In genomic region chr11:76847354-76847753, GRCm38 (mm10) we compare ENCODE assay signal across 9 mouse cellular contexts. TPM values are rescaled to one million over a fixed set of nuclear protein-coding genes. Genes with fewer than 3 reads are reported as not detected.
DNase-seq lines count a peak whose midpoint lies in the region; ATAC-seq and TF ChIP-seq lines count a peak whose summit lies in the region.
"Had no signal": no experiment of that assay in that cellular context is flagged by ENCODE, and none has a peak within 500 bp of the region (broad histone marks: within the 10 kb centered on the region; RNA-seq: fewer than 3 reads in every experiment).

No protein-coding gene starts in this region.

- H3K27me3 ChIP-seq in erythroblast, embryonic 14.5 days (ENCODE audit: control insufficient read depth) = peaks cover 17% of the 10 kb centered on the region
- H3K27me3 ChIP-seq in megakaryocyte, embryonic 14.5 days (replicated peaks) = peaks cover 12% of the 10 kb centered on the region
- no peaks in the 10 kb centered on the region for H3K27me3 ChIP-seq in limb, embryonic 14.5 days (ENCODE audit: control insufficient read depth, insufficient read depth, low read length)
- H3K27me3 ChIP-seq in stomach, embryonic 16.5 days (ENCODE audit: control insufficient read depth, insufficient read depth, low read length) = no peaks in the 10 kb centered on the region

- intact Hi-C loops in left cerebral cortex, postnatal 25 days (cut with DNase I) = loop anchor here (2.0 kb wide), 1 partner anchor 97 kb away; no protein-coding TSS in a partner anchor

- WGBS in limb, embryonic 14.5 days = 22% methylated on average over 8 of the region's 8 CpGs
- 23% methylated on average over 8 of the region's 8 CpGs for WGBS in stomach, embryonic 16.5 days

- H3K4me1 ChIP-seq in erythroblast, embryonic 14.5 days (ENCODE audit: control insufficient read depth) = peaks cover 51% of the 10 kb centered on the region
- H3K4me1 ChIP-seq in megakaryocyte, embryonic 14.5 days = peaks cover 26% of the 10 kb centered on the region
- H3K4me1 ChIP-seq in limb, embryonic 14.5 days (ENCODE audit: control insufficient read depth, insufficient read depth, low read length) = peaks cover 22% of the 10 kb centered on the region
- H3K4me1 ChIP-seq in stomach, embryonic 16.5 days (ENCODE audit: control insufficient read depth, insufficient read depth, low read length) = peaks cover 26% of the 10 kb centered on the region

- H3K9me3 ChIP-seq in erythroblast, embryonic 14.5 days (ENCODE audit: control insufficient read depth, low read length) = peaks cover 6% of the 10 kb centered on the region
- H3K9me3 ChIP-seq in megakaryocyte, embryonic 14.5 days = peaks cover 19% of the 10 kb centered on the region
- H3K9me3 ChIP-seq in limb, embryonic 14.5 days (ENCODE audit: control insufficient read depth, low read length) = no peaks in the 10 kb centered on the region
- 0 out of 2 replicates have a peak, but pooled peaks cover 3% of the 10 kb centered on the region for H3K9me3 ChIP-seq in stomach, embryonic 16.5 days (replicated peaks; ENCODE audit: control insufficient read depth, low read length)

- H3K4me2 ChIP-seq in limb, embryonic 14.5 days (replicated peaks; ENCODE audit: low read depth, low read length, severe bottlenecking) = peak overlapping the region; percentile 98
- peak overlapping the region; percentile 53 for H3K4me2 ChIP-seq in stomach, embryonic 16.5 days (ENCODE audit: low read depth, low read length)

- DNase-seq in limb, embryonic 14.5 days (ENCODE audit: low spot score) = no peak
- no peak for DNase-seq in left cerebral cortex, adult 11 months (ENCODE audit: low spot score)
- DNase-seq in left cerebral cortex, postnatal 25 days (ENCODE audit: low spot score in 2 of 2) = no peak

- peak overlapping the region; percentile 72; the same call in 1 of the 2 replicates for H3K9ac ChIP-seq in limb, embryonic 14.5 days (ENCODE audit: low read depth, low read length, severe bottlenecking)
- peak overlapping the region; percentile 40; the same call in 1 of the 2 replicates for H3K9ac ChIP-seq in stomach, embryonic 16.5 days (ENCODE audit: low read length)

- peaks cover 3% of the 10 kb centered on the region; the same call in 1 of the 2 replicates for H3K36me3 ChIP-seq in erythroblast, embryonic 14.5 days (ENCODE audit: control insufficient read depth)
- no peaks in the 10 kb centered on the region for H3K36me3 ChIP-seq in megakaryocyte, embryonic 14.5 days (replicated peaks; ENCODE audit: low read length)
- no peaks in the 10 kb centered on the region for H3K36me3 ChIP-seq in limb, embryonic 14.5 days (ENCODE audit: control insufficient read depth, insufficient read depth, low read length)
- H3K36me3 ChIP-seq in stomach, embryonic 16.5 days (ENCODE audit: control insufficient read depth, insufficient read depth, low read length) = no peaks in the 10 kb centered on the region

- H3K27ac ChIP-seq in limb, embryonic 14.5 days (replicated peaks; ENCODE audit: low read depth, low read length) = no peak overlapping the region
- H3K27ac ChIP-seq in stomach, embryonic 16.5 days (ENCODE audit: low read length) = peak overlapping the region; percentile 30; the same call in 1 of the 2 replicates

- no peak for ATAC-seq in erythroblast, adult 5-6 weeks (replicated peaks; ENCODE audit: low FRiP score, poor library complexity, severe bottlenecking)
- ATAC-seq in megakaryocyte, adult 5-6 weeks (ENCODE audit: poor library complexity, severe bottlenecking) = no peak
- no peak for ATAC-seq in limb, embryonic 14.5 days (ENCODE audit: low FRiP score, low read depth)
- ATAC-seq in stomach, embryonic 16.5 days (ENCODE audit: insufficient read depth, low FRiP score) = no peak

- no peak for TF ChIP-seq POLR2A in limb, embryonic 14.5 days (IDR thresholded peaks at IDR 0.05; ENCODE audit: borderline replicate concordance, extremely low read depth, insufficient read depth, insufficient read length)

- peak overlapping the region; percentile 78 for H3K4me3 ChIP-seq in erythroblast, embryonic 14.5 days (replicated peaks)
- H3K4me3 ChIP-seq in megakaryocyte, embryonic 14.5 days (replicated peaks) = peak overlapping the region; percentile 98
- H3K4me3 ChIP-seq in limb, embryonic 14.5 days (replicated peaks; ENCODE audit: low read length) = peak overlapping the region; percentile 81
- H3K4me3 ChIP-seq in stomach, embryonic 16.5 days (replicated peaks; ENCODE audit: low read length) = peak overlapping the region; percentile 83

RNA-seq across cellular contexts. Expression of gene Cpd, which starts 0.5 kb away (rescaled TPM):
- 0.10 and 0.14 TPM in 2 replicates for polyA plus RNA-seq in erythroblast, embryonic 14.5 days (2012)
- 13.4 and 19.6 TPM in 2 replicates for total RNA-seq in erythroblast, adult 5-6 weeks (2015; ENCODE audit: low replicate concordance)
- total RNA-seq in erythroblast, adult 5-6 weeks (2017; ENCODE audit: low replicate concordance) = 7.8 and 8.6 TPM in 2 replicates
- 0.40 and 1.0 TPM in 2 replicates for polyA plus RNA-seq in megakaryocyte, embryonic 14.5 days (2012; ENCODE audit: insufficient read depth, low replicate concordance)
- 28.0 and 28.3 TPM in 2 replicates for total RNA-seq in megakaryocyte, adult 5-6 weeks (2015)
- 19.6 and 23.9 TPM in 2 replicates for total RNA-seq in megakaryocyte, adult 5-6 weeks (2017)
- polyA plus RNA-seq in limb, embryonic 14.5 days (2012; rRNA removed) = 24.9 and 25.1 TPM in 2 replicates
- polyA plus RNA-seq in limb, embryonic 14.5 days (2014; fragmentation: Nextera tagmentation; extraction: Ambion mirVana) = 21.0 and 21.7 TPM in 2 replicates
- polyA plus RNA-seq in stomach, embryonic 16.5 days (2015; fragmentation: Nextera tagmentation; extraction: Ambion mirVana) = 10.2 and 10.5 TPM in 2 replicates
- total RNA-seq in left cerebral cortex, postnatal 25 days (2021) = 10 to 100 TPM; 56.6 to 57.2 TPM

RNA-seq across cellular contexts. Expression of gene Tmigd1, which starts 54.6 kb away (rescaled TPM):
- polyA plus RNA-seq in erythroblast, embryonic 14.5 days (2012) = not detected in 2 replicates
- total RNA-seq in erythroblast, adult 5-6 weeks (2015; ENCODE audit: low replicate concordance) = not detected in 2 replicates
- total RNA-seq in erythroblast, adult 5-6 weeks (2017; ENCODE audit: low replicate concordance) = not detected in 2 replicates
- polyA plus RNA-seq in megakaryocyte, embryonic 14.5 days (2012; ENCODE audit: insufficient read depth, low replicate concordance) = not detected in 2 replicates
- total RNA-seq in megakaryocyte, adult 5-6 weeks (2015) = not detected in 2 replicates
- not detected in 2 replicates for total RNA-seq in megakaryocyte, adult 5-6 weeks (2017)
- 0.09 and 0.17 TPM in 2 replicates for polyA plus RNA-seq in limb, embryonic 14.5 days (2012; rRNA removed)
- 0.33 and 0.36 TPM in 2 replicates for polyA plus RNA-seq in limb, embryonic 14.5 days (2014; fragmentation: Nextera tagmentation; extraction: Ambion mirVana)
- 0.36 and 0.37 TPM in 2 replicates for polyA plus RNA-seq in stomach, embryonic 16.5 days (2015; fragmentation: Nextera tagmentation; extraction: Ambion mirVana)
- total RNA-seq in left cerebral cortex, postnatal 25 days (2021) = not detected
- total RNA-seq: megakaryocyte-erythroid progenitor cell, adult 5-6 weeks had no signal
